Mouse (Mus musculus): ENCODE measurements around the gene Btbd9.

Btbd9 gene

DNA sequence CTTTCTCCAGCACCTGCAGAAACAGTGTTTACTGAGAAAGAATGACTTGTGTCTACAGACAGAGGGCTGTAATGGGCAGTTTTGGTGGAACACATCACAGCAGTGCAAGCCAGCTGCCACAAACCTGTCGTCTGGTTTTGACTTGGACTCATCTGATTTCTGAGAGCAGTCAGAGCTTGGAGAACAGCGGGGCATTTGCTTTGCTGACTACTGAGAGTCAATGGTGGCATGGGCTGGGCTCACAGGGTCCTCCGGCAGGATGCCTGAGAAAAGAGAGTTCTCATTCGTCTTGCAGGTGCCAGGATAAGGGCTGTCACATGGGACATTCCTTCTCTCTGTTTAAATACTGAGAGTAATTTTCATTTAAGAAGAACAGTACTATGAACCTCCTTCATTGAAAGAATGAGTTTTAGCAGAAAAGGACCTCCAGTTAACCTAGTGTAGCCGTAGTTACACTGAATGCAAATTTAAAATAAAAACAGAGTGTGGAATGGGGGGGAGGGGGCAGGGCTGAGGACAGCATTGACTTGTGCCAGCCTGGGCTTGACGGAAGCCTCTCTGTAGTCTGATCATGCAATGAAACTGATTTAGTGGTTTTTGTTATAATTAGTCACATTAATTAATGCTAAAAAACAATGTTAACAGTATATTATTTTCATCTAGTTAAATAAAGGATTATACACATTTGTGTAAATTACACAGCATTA lies 122.0 kb downstream of the Btbd9 start:
- no peak for DNase-seq (ENCODE audit: low spot score in 2 of 2)

DNA sequence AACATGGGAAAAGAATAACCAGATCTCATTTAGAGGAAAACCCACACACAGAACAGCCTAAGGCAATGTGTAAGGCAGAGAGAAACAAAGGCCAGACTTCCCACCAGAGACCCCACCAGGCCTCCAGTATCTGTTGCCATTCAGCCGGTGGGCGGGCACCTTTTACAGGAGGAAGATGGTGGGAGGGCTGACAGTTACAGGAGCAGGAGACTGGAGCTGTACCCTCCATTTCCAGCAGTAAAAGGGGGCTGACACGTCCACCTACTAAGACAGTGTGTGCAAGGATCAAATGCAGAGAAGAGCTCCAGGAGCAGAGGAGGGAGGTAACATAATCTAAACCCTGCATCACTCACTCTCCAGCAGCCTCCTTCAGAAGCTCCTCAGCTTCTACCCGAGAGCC lies 123.0 kb downstream of the Btbd9 start:
- no peak for DNase-seq (ENCODE audit: low spot score in 2 of 2)

DNA sequence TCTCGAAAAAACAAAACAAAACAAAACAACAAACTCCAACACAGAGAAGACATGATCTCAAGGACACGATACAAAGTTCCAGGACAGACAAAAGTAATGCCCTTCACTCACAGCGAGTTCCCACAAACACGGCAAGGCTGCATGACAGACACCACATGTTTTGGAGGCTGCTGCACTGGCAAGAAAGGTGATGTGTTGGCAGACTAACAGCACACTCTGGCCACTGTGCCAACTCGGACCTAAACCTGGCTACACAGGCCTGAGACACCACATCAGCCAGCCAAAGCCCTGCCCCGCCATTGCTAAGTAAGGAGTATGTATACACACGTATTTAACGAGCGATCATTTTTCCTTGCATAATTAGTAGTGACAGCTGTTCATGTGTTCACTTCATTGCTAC lies 123.9 kb downstream of the Btbd9 start:
- no peak for DNase-seq (ENCODE audit: low spot score in 2 of 2)

DNA sequence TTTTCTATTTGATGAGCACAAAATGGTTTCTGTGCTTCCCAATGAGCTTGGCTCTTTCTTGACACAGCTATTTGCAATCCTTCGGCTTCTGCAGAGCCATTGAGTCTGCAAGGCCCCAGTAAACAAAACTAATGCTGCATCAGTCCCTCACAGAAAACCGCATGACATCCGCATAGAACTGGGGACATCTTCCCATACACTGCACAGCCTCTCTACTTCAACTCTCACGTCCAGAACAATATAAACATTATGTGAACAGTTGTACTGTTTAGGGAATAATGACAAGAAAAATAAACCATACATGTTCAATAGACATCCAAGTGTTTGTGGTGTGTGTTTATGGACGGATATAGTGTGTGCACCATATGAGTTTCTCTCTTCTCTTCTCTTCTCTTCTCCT lies 127.7 kb downstream of the Btbd9 start:
- DNase-seq (ENCODE audit: low spot score in 2 of 2) = no peak

DNA sequence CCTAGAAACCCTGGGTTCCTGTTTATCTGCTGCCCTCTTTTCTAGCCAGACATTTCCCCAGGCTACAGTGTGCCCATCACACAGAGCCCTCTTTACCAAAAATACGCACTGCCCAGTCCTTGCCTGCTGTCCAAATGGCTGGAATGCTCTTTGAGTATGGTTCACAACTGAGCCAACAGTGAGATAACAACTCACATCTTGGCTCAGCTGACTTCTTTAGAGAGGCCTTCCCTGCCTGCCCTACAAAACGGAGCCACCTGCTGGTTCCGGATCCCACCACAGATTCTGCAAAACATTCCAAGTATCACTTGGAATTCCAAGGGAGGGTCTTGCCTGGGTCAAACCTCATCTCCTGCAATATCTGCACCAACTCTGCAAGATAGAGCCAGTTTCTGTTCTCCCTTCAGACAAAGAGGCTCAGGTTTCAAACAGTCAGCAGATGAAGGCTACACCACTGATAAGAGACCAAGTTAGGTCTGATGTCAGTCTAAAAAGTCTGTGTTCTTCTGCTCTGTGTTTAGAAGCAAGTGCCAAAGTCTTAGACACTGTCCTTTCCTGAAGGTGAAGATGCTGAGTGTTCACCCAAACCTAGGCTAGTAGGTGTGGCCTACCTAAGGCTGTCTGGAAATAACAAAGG lies 130.4 kb downstream of the Btbd9 start:
- no peak for DNase-seq (ENCODE audit: low spot score in 2 of 2)

DNA sequence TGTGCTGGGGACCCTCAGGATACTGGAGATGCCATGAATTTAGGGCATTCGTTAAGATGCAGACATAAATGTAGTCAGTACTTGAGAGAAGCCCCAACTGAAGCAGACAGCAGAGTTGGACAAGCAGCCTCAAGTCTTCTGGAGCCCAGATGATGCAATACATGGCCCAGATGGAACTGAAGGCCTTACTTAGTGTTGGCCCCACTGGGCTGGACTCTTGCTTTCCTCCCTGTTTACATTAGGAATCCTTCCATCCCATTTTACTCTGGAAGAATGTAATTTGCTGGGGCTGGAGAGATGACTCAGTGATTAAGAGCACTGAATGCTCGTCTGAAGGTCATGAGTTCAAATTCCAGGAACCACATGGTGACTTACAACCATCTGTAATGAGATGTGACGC lies 136.6 kb downstream of the Btbd9 start:
- DNase-seq (ENCODE audit: low spot score in 2 of 2) = no peak

GRCm38 (mm10) chr17:30438786-30439185 lies 137.5 kb downstream of the Btbd9 start:
- no peak for DNase-seq (ENCODE audit: low spot score in 2 of 2)

DNA sequence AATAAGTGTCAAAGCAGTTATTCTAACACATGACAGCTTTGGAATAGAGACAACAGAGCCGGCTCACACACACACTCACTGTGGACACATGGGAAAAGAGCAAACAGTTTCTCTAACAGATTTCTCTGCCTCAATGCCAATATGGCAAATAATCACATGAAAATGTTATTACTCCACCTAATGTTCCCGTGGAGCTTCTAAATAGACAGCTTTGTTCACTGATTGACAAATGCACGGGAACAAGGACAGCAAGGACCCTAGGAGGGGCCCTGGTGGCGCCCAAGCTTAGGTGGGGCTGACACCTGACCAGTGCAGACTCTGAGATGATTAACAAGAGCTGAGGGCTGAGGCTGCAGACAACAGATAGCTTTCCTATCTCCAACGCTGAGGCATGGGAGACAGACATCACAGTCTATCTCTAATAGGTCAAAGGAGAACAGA lies 140.2 kb downstream of the Btbd9 start:
- DNase-seq (ENCODE audit: low spot score in 2 of 2) = no peak

GRCm38 (mm10) chr17:30435478-30435877 lies 140.8 kb downstream of the Btbd9 start:
- no peak for DNase-seq (ENCODE audit: low spot score in 2 of 2)

DNA sequence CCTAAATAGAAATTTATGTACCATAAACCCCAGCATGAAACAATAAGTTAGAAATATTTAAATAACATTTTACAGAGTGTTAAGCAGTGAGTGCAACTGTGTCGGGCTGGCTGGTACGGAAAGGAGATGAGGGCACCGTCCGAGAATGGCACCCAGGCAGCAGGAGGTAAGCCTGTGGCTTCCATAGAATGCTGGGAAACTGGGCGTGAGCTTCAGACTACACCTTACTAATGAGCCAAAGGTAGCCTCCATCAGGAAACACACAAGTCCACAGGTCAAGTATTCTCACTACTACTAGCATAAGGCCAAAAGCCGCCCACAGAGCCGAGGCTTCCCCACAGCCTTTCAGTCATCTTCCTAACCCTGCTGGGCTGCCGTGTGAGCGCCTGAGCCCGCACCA lies 144.2 kb downstream of the Btbd9 start:
- DNase-seq (ENCODE audit: low spot score in 2 of 2) = no peak

DNA sequence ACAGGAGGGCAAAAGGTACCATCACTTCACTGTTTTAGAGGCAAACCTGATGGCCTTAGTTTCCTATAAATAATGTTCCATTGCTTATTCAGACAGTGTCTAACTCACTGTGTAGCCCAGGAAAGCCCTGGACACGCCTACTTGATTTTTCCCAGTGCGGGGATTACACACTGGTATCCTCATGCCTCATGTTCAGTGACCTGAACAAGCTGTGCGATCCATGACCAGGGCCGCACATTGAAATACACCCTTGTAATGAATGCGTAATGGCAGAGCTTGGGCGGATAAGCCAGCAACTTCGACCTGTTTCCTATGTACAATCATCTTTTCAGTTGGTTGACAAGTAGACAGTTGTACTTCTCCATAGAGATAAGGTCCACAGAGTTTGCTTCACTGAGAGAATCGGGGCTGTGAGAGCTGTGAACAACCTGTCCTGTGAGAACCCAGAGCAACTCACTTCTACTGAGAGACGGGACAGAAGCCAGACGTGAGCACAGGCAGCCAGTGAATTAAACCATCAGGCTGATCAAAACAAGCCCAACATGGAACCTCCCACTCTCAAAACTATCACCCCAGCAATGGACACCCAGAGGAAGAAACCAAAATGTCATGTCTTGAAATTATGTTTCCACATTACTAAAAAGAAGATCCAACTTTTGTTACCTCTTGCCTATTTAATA lies 145.2 kb downstream of the Btbd9 start:
- no peak for DNase-seq (ENCODE audit: low spot score in 2 of 2)

GRCm38 (mm10) chr17:30428661-30429060 lies 147.6 kb downstream of the Btbd9 start:
- no peak for DNase-seq (ENCODE audit: low spot score in 2 of 2)

GRCm38 (mm10) chr17:30423256-30423852 lies 152.9 kb downstream of the Btbd9 start:
- DNase-seq (ENCODE audit: low spot score in 2 of 2) = no peak

DNA sequence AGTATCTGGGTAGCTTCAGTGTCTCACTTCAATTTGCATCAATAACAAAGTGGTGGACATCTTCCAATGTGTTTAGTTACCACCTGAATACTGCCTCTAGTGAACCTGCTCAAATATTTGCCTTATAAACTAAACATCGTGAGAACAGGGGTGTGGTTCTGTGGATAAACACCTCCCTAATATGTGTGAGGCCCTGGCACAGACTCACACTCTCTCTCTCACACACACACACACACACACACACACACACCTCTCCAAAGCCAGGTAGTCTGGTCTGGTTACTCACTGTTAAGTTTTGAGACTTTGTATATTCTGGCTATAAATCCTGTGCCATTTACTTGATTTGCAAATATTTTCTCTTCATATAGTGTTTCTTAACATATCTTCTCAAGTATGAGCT lies 154.0 kb downstream of the Btbd9 start:
- no peak for DNase-seq (ENCODE audit: low spot score in 2 of 2)

- no peak for DNase-seq (ENCODE audit: low spot score in 2 of 2)
Observed at GRCm38 (mm10) chr17:30421256-30421655, 155.0 kb downstream of the Btbd9 start.

DNA sequence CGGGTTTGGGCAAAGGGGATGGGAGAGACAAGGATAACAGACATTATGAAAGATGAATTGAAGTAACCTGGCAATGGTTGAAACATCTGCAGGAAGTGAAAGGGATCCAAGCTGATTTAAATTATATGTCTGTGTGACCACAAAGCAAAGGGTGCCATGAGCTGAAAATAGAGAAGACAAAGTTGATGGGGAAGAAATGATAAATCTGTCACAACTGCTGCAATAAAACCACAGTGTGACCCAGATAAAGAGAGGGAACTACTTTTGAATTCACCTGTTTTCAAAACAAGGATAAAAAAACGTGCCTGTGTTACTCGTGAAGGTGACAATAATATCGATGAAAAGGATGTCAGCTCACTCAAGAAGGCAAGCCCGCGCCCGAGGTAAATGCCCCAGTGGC lies 156.8 kb downstream of the Btbd9 start:
- peak in 1 of 2 experiments; percentile 28 for DNase-seq (ENCODE audit: low spot score in 2 of 2)

GRCm38 (mm10) chr17:30418510-30418909 lies 157.8 kb downstream of the Btbd9 start:
- no peak for DNase-seq (ENCODE audit: low spot score in 2 of 2)

GRCm38 (mm10) chr17:30417106-30417505 lies 159.2 kb downstream of the Btbd9 start:
- no peak for DNase-seq (ENCODE audit: low spot score in 2 of 2)

GRCm38 (mm10) chr17:30415693-30416092 lies 160.6 kb downstream of the Btbd9 start:
- DNase-seq (ENCODE audit: low spot score in 2 of 2) = no peak

- no peak for DNase-seq (ENCODE audit: low spot score in 2 of 2)
Observed at GRCm38 (mm10) chr17:30412991-30413390, 163.3 kb downstream of the Btbd9 start.

GRCm38 (mm10) chr17:30406002-30406401 lies 170.3 kb downstream of the Btbd9 start:
- DNase-seq (ENCODE audit: low spot score in 2 of 2) = no peak

DNA sequence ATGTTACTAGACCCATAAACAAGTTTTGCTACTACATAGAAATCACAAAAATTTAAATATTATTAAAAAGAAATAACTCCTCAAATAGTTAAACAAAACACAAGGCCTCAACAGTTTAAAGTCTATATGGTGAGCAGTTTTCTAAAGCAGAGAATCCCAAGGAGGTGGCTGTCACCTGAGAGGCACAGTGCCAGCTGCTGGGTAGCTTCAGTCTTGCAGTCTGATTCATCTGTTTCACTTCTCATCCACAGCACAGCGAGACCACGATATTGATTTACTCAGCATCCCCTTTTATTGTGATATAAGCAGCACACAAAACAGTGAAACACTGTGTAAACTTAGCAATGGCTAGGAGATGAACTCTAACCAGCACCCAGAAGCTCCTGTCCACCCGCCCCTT lies 173.4 kb downstream of the Btbd9 start:
- no peak for DNase-seq (ENCODE audit: low spot score in 2 of 2)

DNA sequence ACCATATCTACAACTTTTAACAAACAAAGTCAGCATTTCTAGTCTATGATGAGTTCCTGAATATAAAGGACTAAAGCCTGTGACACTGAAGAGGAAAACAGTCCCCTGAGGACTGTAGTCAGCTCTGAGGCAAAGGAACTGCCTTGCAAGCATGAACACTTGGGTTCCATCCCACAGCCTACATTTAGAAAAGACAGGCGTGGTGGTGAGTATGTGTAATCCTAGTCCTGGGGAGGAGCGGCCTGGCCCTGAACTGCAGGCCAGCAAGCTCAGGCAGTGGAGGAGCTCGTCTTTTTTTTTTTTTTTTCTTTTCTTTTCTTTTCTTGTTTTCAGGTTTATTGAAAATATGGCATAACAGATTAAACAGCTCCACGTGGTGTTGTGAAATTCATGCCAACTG lies 181.0 kb downstream of the Btbd9 start:
- DNase-seq (ENCODE audit: low spot score in 2 of 2) = no peak
